Mouse (Mus musculus) embryonic fibroblast, embryonic 13.5 days (primary cell): ENCODE results near the gene Cryga.

Source experiments
- CTCF ChIP-seq: IDR thresholded peaks from 2 replicates; pipeline ENCODE4 v1.5.1; 2011; ENCODE audit warnings: mild to moderate bottlenecking, control low read depth, low read length, moderate library complexity, borderline replicate concordance; ENCODE audit not compliant: insufficient read depth
- POLR2A ChIP-seq: IDR thresholded peaks from 2 replicates; pipeline ENCODE4 v1.6.1; 2011; ENCODE audit warnings: low read depth, mild to moderate bottlenecking, control low read depth, low read length, moderate library complexity

DNA sequence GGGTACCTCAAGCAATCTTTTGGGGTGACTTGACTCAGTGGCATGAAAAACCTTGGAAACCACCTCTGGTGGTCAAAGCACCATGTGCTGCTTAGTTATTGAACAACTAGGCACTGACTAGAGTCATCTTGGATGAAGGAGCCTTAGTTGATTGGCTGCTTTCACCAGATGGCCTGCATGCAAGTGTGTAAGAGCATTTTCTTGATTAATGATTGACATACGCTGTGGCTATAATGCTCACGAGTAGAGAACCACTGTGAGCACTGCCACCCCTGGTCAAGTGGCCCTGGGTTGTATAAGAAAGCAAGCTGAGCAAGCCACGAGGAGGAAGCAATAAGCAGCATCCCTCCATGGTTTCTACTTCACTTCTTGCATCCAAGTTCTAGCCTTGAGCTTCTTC, 27.1 kb upstream of the Cryga start:
- TF ChIP-seq CTCF (no peak), POLR2A (no peak)
